Mouse (Mus musculus): ENCODE data around the gene Fnbp1.

DNA sequence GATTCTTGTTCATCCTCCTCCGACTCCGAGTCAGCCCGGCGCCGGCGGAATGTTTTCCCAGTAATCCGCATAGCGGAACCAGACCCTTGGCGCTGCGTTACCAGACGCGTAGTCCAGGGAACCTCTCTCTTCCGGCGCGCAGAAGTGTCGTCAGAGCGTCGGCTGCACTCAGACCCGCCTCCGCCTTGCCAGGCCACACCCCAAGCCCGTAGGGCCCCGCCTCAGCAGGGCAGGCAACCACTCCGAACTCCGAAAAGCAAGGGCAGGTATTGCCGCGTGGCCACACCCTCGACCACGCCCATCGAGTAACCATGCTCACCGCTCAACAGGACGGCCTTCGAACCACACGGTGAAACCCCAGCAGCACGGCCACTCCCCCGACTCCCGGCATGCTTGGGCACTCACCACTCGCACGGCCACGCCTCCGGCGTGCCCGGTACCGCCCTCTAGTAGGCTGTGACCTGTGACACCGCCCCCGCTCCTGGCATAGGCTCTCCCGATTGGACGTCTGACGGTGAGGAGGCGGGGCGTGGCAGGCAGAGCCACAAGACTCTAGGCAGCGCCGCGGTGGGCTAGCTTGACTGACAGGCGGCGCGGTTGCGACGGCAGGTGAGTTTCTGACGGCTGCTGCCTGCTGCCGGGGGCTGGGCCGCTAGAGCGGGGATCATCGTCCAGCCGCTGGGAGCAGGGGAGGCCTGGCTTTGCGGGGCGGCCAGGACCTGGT is 159.9 kb downstream of the Fnbp1 start, which contains the start of the genes BC005624 and Usp20:
- TF ChIP-seq POLR2A (IDR thresholded peaks at IDR 0.05; ENCODE audit: control insufficient read depth, extremely low read depth, insufficient read depth, low read length, poor library complexity), result peak; percentile 85
- TF ChIP-seq CTCF (IDR thresholded peaks at IDR 0.05; ENCODE audit: borderline replicate concordance, control insufficient read depth, extremely low read depth, insufficient read depth, low read length, poor library complexity), result peak; percentile 61
